Mouse (Mus musculus) left cerebral cortex, postnatal 14 days (tissue): ENCODE measurements around the gene Gypa. TPM values are rescaled to one million over a fixed set of nuclear protein-coding genes. Genes with fewer than 3 reads are reported as not detected.

Source experiments
- DNase-seq, 2 experiments: peaks; one replicate each; pipeline ENCODE4 v3.0.0; 2021 to 2022; ENCODE audit warnings: low spot score in 2 of 2, mixed read lengths in 1 of 2
- intact Hi-C: fragments of 180-260 bp; cut with DNase I; formaldehyde crosslinking; loops from one replicate; pipeline ENCODE4 v1.15.1; 2025
- long read RNA-seq, 2 experiments: library from polyadenylated mRNA; stranded (forward); transcript quantifications; one replicate each; pipeline ENCODE4 v2.0.0; 2021
- total RNA-seq, 2 experiments: library from RNA; stranded (reverse); gene quantifications; 2 replicates each; pipeline ENCODE4 v1.2.3; 2021

The Gypa gene
- total RNA-seq, result under 1 TPM in 1 of 2 experiments, not detected in 1; 0.40 TPM
- long read RNA-seq, experiment 1, result 0 reads
- long read RNA-seq, experiment 2, result 0 reads

DNA sequence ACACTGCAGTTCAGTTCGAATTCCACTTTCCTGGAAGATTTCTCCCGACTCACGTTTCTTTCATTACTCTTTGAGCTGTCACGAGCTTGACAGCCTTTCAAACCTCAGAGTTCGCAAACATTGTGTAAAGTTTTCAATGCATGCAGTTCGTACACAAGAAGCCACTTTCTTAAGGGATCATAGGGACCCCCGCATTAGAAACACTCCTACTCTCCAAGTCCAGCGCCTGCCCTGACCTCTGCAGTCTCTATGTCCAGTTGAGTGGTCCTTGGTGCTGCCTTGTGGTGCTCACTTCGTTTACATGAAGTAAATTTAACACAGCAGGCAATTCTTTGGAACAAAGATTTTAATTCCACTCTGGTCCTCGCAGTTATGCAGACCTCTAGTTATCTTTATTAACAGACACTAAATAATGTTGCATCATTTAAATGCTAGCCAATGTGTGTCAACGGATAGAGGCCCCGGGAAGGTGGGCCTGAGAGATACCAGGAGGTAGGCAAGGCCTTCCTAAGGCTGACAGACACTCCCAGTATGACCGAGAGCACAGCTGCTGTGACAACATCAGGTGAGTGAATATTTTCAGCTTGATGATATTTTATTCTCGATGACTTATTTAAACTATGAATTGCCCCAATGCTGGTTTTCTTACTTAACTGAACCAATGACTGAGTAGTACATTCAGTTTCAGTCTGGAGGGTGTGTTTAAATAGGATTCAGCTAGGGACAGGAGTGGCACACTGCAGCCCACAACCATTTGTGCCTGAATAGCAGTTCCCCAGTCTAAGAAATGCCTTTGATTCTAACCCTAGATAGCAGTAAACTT is at the start of gene Gypa:
Gene Gypa, plus strand, starts transcription at position 259 of the 823 bp plus-strand sequence.
- no peak for DNase-seq
- intact Hi-C loops, result loop anchor here (2.0 kb wide), 1 partner anchor 195 kb away; no protein-coding TSS in a partner anchor

DNA sequence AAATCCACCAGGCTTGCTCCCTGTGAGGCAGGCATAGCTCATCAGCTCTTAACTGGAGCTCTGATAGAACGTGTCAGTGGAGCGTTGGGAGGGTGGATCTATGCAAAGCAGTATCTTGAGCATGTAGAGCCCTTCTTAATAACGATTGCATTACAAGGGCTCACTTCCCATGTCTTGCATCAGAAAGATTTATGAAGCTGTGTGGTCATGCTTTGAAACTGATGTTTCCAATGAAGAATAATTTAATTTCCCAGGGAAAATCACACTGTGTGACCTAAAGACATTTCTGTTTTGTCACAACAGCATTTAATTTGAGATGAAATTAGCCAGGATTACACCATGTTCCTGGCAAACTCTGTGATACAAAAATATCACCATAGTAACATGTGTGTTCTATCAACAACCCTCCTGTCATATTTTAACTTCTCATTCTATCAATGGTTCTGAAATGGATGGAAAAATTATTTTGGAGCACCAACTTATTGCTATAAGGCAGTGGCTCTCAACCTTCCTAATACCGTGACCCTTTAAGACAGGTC is 49.0 kb upstream of the Gypa start:
- DNase-seq, result no peak
- intact Hi-C loops, result no loop called here

DNA sequence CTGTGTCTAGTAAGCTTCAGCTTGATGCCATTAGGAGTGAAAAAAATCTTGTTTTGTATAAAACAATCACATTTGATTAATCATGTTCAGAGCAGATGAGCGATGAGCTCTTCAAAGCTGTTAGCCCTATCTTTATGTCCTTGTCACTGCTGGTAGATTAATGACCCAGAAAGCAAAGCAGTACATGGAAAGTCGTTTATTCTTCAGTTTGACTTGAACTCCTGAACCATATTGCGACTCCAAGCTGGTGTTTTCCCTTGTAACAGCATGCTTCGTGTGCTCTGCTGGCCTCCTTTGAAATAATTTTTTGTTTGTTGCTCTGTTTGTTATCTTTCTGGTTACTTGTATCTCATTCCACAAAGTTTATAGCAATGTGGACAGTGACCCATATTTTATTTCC is 46.4 kb upstream of the Gypa start:
- DNase-seq, result no peak
- intact Hi-C loops, result no loop called here

DNA sequence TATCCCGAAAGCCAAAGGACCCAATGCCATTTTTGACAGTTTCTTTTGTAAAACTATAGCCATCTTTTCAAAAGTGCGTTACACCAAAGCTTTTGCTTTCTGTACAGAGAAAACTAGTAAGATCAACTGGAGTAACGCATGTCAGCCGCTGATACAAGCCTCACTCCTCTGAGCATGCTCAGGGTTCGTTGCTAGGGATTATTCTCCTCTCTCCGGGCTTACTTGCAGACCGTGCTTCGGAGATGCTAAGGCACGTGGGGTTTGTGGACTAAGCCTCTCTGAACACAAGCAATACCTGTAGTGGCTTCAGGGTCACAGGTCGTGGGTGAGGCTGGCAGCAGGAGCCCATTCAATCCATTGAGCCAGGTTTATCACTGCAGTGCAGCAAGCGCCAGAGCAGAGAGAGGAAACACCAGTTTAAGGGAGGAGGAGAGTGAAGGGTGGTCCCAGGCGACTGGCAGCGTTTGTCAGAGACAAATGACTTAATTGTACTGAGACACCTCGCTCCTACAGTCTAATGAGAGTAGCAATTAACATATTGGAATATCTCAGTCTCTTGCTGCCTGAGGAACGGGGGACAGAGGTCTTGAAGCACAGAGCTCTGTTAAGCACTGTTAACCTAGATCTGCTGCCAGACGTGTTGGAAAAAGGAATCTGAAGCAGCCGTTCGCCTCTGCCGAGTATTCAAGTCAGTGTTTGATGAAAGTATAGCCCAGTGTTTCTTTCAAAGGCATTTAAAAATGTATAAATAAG is 41.5 kb upstream of the Gypa start:
- no peak for DNase-seq
- intact Hi-C loops, result no loop called here

DNA sequence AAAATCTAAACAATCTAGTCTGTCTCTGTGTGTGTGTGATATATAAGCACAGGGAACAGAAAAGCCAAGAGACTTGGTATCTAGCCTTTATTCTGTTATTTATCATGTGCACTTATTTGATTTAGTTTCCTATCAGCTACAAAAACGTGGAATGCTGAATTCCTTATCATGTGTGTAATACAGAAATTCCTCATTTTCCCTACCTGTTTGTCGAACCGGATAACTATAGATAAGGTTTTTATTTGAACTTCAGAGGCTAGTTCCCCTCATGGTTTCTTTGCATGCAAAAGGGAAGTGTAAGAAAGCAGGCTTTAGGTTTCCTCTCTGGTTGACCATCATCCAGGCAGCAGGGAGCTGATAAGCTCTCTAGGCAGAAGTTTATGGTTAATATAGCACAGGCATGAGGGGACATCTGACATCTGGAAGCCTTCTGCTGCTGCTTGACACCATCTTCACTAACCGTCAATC is 30.1 kb upstream of the Gypa start:
- intact Hi-C loops, result no loop called here
- no peak for DNase-seq

DNA sequence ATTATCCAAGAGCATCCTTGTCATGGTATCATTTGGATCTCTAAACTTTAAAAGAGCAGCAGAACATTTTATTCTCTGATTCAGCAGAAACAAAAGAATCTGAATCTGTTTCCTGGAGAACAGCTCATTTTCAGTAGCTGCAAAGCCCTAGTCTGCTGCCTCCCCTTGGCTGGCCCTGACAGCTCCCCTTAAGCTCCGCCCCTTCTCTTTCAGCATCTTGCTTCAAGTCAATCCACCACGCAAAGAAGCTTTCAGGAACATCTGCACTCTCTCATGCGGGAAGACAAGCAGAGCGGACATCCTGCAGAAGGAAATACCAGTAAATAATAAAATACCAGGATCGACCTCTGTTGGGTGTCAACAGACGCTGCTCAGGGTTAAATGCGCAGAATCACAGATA is 18.6 kb upstream of the Gypa start:
- DNase-seq, result no peak
- intact Hi-C loops, result no loop called here

DNA sequence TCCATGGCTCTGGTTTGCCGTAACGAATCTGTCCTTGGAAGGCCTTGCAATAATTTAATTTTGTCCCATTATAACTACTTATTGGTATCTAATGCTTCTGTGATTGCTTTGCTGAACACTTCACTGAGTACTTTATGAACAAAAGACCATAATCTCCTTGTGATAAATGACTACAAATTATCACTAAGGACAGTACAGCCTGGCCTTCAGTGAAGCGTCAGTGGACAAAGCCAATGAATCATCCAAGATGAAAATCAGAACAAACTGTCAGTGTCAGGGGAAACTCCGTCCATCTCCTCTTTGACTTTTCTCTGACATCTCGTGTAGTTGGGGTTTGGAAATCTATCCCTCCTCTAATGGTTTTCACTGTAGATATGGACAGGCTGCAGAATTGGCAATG is 15.4 kb upstream of the Gypa start:
- no peak for DNase-seq
- intact Hi-C loops, result no loop called here

DNA sequence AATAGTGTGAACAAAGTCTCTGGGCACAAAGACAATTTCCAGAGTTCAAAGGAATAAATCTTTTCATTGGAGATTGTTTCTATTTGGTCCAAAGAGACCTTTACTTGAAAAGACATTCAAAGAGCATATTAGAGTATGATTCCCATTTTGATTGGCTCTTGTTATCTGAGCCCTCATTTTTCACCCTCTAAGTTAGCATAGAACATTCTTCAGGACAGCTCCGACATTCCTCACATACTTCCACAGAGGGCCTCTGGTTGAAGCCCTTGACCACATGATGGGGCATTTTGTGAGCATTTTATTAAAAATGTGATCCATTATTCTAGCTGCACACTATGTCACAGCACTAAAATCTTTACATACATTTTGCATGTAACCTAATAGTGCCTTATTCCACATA is 14.5 kb upstream of the Gypa start:
- intact Hi-C loops, result no loop called here
- DNase-seq, result no peak

DNA sequence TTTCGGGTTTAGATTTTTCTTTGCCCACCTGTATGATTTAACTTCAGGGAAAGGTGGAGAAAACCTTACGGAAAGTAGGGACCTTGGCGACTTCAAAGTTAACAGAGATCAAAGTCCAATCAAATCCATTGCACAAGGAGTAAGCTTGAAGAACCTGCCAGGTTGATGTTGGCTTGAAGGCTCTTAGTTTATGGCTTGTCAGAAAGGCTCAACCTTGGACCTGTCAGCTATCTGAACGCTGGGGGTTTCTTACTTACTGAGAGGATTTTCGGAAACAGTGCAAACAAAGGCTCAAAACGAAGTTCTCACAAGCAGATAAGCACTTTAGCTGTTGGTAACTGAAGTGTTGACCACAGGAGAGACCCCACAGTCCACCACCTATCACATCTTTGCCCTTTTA is 11.4 kb upstream of the Gypa start:
- DNase-seq, result no peak
- intact Hi-C loops, result loop anchor here (2.0 kb wide), 1 partner anchor 747 kb away; no protein-coding TSS in a partner anchor

DNA sequence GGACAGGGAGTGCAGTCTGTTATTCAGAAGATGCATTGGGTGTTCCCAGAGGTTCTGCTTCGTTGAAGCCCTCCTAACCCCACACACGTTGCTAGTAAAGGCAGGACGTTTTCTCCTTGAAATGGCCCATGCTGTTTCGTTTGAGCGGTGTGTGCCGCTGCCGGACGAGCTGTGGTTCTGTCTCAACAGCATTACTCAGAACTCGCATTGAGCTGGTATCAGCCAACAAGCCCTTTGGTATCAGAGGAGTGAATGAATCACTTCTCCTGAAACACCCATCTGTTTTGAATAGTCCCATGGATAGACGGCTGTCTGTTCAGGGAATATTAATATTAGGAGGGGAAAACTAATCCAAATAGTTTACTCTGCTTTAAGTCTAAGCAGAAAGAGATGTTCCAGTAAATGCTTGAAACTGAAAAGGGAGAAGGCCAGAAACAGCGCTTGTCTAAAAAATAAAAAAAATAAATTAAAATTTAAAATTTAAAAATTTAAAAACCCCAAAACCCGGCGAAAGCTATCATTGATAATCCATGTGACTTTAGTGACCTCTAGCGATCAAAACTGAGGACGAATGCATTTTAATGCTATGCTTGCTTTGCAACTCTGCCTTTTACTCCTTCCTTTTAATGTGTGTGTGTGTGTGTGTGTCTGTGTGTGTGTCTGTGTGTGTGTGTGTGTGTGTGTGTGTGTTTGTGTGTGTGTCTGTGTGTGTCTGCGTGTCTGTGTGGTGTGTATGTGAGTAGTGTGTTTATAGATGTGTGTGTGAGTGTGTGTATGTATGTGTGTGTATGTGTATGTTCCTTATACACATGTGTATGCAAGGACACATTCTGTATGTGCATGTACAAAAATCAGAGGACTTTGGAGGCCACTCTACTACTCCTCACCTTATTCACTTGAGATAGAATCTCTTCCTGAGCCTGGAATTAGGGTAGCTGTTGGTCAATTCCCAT is 10.5 kb upstream of the Gypa start:
- intact Hi-C loops, result loop anchor here (2.0 kb wide), 1 partner anchor 748 kb away; no protein-coding TSS in a partner anchor
- peak; percentile 52 to 64 for DNase-seq

DNA sequence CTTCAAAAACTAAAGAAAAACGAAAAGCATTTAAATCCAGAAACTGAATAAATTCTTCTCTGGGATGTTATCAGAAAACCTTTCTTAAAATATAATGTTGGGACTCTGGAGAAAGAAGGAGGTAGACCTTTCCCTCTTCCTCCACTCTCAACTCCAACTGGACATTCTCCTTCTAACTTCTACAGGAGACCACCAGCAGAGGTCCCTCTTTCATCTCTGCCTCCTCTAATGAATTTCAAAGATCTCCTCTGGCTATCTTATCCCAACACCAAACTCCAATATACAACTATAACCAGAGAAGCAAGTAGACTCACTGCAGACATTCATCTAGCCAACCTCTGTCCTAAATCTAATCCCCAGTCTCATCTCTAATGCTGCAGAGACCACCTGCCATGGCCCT is 2.0 kb upstream of the Gypa start:
- DNase-seq, result no peak
- intact Hi-C loops, result no loop called here

DNA sequence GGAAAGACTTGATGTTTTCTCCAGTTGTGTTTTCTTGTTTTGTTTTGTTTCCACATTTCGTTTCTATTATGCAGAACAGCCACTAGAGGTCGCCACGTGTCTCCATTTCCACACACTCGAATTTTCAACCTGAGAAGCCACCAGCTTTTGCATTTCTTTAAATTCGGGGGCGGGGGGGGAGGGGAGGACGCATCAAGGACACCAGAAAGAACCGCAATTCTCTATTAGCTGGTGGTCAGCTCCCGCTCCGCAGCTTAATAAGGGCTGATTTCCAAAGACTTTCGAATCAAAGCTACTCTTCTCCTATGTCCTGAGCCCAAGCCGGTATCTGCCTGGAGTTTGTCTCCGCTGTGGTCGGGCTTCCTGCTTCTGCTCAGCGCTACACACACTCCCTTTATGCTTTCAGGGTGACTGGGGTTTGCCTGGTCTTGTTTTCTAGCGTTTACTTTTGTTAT is 567 bp upstream of the Gypa start:
- intact Hi-C loops, result loop anchor here (2.0 kb wide), 1 partner anchor 196 kb away; no protein-coding TSS in a partner anchor
- peak; percentile 13 to 53 for DNase-seq

DNA sequence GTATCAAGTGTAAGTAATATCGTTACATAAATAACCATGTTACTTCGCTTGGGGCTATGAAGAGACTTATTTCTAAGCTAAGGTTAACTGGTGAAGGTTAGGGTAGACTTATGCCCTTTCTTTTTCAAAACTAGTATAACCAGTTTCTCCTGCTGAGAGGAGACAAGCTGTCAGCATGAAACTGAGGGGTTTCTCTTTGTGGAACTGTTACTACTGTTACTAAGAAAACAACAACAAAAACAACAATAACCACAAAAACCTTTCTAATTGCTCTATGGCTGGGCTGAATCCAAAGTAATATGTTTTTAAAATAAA is 722 bp downstream of the Gypa start:
- intact Hi-C loops, result no loop called here
- no peak for DNase-seq

DNA sequence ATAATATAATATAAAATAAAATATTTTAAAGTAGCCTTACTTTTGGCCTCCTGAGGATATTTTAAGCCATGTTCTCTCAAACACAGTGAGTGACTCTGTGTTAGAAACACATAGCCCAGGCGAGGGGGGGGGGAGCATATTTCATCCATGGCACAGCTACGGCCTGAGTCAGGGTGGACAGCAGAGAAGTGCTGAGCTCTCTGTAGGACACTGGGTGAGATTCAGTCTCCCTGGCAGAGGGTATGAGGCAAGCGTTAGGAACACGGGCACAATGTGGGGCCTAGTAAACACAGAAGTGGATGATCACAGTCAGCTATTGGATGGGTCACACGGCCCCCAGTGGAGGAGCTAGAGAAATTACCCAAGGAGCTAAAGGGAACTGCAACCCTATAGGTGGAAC is 1.2 kb downstream of the Gypa start:
- intact Hi-C loops, result no loop called here
- no peak for DNase-seq

DNA sequence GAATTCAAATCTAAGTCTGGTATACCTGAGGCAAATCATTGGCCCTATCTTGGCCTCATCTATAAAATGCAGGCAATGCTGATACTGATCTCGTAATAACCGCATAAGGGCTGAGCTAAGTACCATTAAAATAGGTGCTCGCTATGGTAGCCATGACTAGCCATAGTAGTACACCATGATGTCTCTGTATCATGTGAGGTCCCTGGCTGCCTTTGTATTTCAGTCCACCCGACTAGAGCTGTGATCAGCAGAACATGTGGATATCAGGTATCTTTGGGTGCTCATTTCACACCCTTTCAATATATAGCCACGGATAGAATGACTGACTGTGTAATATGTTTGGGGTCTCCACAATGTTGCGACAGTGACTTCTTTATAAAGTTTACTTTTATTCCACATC is 1.9 kb downstream of the Gypa start:
- intact Hi-C loops, result no loop called here
- DNase-seq, result no peak

DNA sequence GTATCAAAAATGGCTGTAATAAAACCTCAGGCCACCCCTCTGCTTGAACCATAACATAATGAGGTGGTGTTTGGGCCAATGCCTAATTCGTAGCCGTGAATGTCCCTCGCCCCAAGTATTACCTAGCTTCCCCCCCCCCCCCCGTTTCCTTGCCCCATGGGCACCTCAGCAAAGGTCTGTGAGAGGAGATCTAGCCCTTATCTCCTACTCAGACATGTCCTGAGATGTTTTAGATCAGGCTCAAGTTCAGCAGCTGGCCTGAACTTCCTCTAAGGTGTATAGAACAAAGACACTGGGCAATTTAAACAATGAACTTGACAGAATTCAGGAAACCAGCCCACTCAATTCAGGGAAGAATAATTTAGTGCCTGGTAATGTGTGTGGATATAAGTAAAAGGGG is 3.7 kb downstream of the Gypa start:
- intact Hi-C loops, result no loop called here
- no peak for DNase-seq

DNA sequence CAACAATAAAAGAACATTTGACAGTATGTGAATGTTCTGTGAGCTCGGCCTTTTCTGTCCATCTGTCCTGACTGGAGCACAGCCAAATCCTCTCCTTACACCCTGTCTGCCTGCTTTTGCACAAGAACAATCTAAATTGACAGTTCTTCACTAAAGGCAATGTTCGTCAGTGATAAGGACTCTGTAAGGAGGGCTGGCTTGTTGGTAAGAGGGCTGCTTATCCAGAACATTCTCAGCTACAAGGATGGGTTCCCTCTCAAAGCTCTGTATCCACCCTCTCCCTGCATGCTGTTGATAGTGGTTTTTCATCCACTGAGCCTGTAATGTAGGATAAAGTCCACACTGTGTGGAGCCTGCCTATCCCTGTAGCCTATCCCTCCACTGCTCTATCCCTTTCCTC is 6.7 kb downstream of the Gypa start:
- intact Hi-C loops, result no loop called here
- no peak for DNase-seq

DNA sequence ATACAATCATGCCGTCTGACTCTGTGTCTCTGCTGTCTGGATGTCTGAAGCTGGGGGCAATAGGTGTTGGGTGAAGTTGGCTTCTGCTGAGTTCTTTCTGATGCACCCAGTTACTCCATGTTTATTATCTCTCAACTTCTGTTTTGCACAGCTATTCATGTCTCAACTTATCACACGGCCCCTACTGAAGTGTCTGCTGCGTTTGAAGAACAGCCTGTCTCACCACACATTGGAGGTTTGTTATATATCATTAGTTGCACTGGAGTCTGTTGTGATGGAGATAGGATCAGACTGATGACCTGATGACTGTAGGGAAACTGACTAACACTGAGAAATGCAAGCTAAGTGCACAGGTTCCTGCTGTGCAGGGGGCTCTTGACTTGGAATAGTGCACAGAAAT is 7.2 kb downstream of the Gypa start:
- DNase-seq, result no peak
- intact Hi-C loops, result no loop called here

DNA sequence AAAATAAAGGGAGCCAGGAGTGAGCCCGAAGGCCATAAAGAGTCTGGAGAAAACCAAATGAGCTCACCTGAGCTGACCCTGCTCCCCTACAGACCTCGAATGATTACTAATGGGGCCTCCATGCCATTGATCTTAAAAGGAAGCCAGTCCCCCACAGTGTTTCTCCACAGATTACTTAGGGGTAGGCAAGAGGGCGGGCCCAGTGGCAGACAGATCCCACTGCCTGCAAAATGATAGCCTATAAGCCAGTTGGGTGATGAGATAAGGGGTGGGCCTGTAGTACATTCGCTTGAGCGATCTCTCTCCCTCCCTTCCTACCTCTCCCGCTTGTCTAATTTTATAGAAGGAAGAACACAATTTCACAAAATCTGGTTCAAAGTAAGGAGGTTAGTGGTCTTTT is 7.7 kb downstream of the Gypa start:
- intact Hi-C loops, result no loop called here
- DNase-seq, result no peak
